Mouse (Mus musculus) midbrain, embryonic 11.5 days (tissue): ENCODE measurements around the gene Kif26b. TPM values are rescaled to one million over a fixed set of nuclear protein-coding genes. Genes with fewer than 3 reads are reported as not detected.

Source experiments
- ATAC-seq: fragments of 200-750 bp; cut with Nextera tagmentation; 2 replicates; pipeline ENCODE4 v1.8.0; 2017; ENCODE audit warnings: moderate TSS enrichment, moderate library complexity; ENCODE audit not compliant: low FRiP score
- DNase-seq: peaks from one replicate; pipeline ENCODE4 v3.0.0; 2015; ENCODE audit warnings: low spot score; ENCODE audit errors: missing footprints
- H3K27ac ChIP-seq: fragments of 300-500 bp; sonication (generic); 2 replicates; pipeline ENCODE4 v1.5.1; 2014; ENCODE audit warnings: low read depth, low read length
- H3K27me3 ChIP-seq: fragments of 300-500 bp; sonication (generic); 2 replicates; pipeline ENCODE4 v1.6.1; 2014; ENCODE audit warnings: mild to moderate bottlenecking, low read length, moderate library complexity, mixed read lengths; ENCODE audit not compliant: control insufficient read depth, insufficient read depth
- H3K36me3 ChIP-seq: fragments of 300-500 bp; sonication (generic); 2 replicates; pipeline ENCODE4 v1.6.1; 2014; ENCODE audit warnings: mild to moderate bottlenecking, low read length, moderate library complexity, mixed read lengths; ENCODE audit not compliant: control insufficient read depth, insufficient read depth
- H3K4me1 ChIP-seq: fragments of 300-500 bp; sonication (generic); 2 replicates; pipeline ENCODE4 v1.6.1; 2014; ENCODE audit warnings: low read length; ENCODE audit not compliant: control insufficient read depth, insufficient read depth
- H3K4me2 ChIP-seq: fragments of 300-500 bp; sonication (generic); 2 replicates; pipeline ENCODE4 v1.6.1; 2014; ENCODE audit warnings: mild to moderate bottlenecking, moderate library complexity
- H3K4me3 ChIP-seq: fragments of 300-500 bp; sonication (generic); 2 replicates; pipeline ENCODE4 v1.5.1; 2014; ENCODE audit warnings: low read depth, low read length
- H3K9ac ChIP-seq: fragments of 300-500 bp; sonication (generic); 2 replicates; pipeline ENCODE4 v1.6.1; 2014; ENCODE audit warnings: low read length
- H3K9me3 ChIP-seq: fragments of 300-500 bp; sonication (generic); 2 replicates; pipeline ENCODE4 v1.6.1; 2016; ENCODE audit warnings: low read length; ENCODE audit not compliant: control insufficient read depth
- WGBS: fragments of 180-500 bp; shearing (Covaris S2); extraction: QIAGEN DNeasy Blood & Tissue Kit; methylation state at CpG from one replicate; pipeline ENCODE4 v1.1.7; 2014; 5-methylcytosine and 5-hydroxymethylcytosine counted together
- polyA plus RNA-seq: library from polyadenylated mRNA; unstranded; fragments of >200 nt; fragmentation: Nextera tagmentation; extraction: Ambion mirVana; gene quantifications from 2 replicates; pipeline ENCODE4 v1.2.1, GENCODE M21; 2014

Kif26b gene
- polyA plus RNA-seq: 3.3 and 3.8 TPM in 2 replicates

DNA sequence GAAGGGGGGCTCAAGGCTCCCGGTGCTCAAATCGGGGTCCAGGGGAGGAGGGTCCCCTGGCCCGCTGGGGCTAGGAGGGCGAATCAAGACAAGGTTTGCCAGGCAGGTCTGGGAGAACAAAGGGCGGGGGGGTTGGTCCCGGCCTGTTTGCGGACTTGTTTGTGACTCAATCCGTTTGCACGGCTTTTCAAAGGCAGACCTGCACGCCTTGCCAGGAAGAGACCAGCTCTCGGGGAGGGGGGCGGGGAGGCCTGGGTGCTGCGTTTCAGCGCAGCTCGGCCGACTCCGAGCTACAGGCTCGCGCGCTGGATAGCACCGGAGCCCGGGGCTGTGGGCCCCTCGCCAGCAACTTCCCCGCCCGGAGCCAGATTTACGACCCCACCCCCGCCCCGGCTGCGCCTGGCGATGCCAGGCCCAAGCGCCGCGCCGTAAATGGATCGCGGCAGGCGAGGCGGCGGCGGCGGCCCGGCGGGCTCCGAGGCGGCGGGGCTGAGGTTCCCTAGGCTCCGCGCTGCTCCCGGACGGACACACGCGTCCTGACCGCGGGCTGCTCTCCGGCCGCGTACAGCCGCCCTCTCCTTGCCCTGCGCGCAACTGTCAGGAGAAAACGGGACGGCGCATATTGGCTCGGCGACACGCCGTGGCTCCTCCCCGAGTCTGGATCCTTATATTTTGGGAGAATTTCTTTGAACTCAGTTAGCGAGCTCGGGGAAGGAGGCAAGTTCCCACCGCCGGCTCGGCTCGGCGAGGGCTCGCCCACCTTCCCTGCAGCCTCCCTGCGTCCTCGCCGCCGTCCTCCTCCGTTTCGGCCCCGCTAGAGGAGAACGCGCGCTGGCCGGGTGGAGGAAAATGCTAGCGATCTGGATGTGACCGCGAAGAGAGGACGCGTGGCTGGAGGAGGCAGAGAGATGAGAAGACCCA is at the start of gene Kif26b:
Gene Kif26b (plus strand): TSS at position 695 of the 921 bp plus-strand sequence.
- DNase-seq: peak; percentile 95
- peak within 1 kb of the TSS; percentile 64 for H3K9ac ChIP-seq
- ATAC-seq: peak; percentile 59
- H3K36me3 ChIP-seq: no peaks in the 10 kb centered on the region
- peaks cover 38% of the 10 kb centered on the region for H3K27me3 ChIP-seq
- H3K27ac ChIP-seq: peak within 1 kb of the TSS; percentile 25; the same call in 1 of the 2 replicates
- WGBS: under 1% methylated on average over 83 of the region's 92 CpGs
- peaks cover 20% of the 10 kb centered on the region for H3K4me1 ChIP-seq
- no peaks in the 10 kb centered on the region for H3K9me3 ChIP-seq
- peak within 1 kb of the TSS; percentile 99 for H3K4me2 ChIP-seq
- H3K4me3 ChIP-seq: peak within 1 kb of the TSS; percentile 62

DNA sequence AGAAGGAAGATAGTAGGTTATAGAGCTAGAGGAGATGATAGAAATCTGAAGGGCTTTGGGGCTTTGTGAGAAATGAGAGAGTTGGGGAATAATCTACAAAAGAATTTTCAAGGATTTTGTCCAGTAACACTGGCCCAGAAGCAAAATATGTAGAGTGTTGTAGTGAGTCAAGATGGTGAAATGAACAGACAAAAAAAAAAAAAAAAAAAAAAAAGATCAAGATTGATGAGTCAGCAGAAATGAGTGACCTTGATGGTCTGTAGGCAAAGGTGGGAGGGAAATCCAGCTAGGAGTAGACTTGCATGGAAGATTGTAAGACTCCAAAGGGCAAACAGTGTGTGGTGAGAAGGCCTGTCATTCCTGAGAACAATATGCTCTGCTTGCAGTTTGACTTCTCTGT is 45.1 kb upstream of the Kif26b start:
- Histone ChIP-seq H3K4me1 (no peaks in the 10 kb centered on the region), H3K4me2 (no peak overlapping the region), H3K4me3 (no peak overlapping the region), H3K9me3 (no peaks in the 10 kb centered on the region), H3K27ac (no peak overlapping the region), H3K36me3 (no peaks in the 10 kb centered on the region), H3K9ac (no peak overlapping the region), H3K27me3 (no peaks in the 10 kb centered on the region)
- DNase-seq (no peak), ATAC-seq (no peak)

DNA sequence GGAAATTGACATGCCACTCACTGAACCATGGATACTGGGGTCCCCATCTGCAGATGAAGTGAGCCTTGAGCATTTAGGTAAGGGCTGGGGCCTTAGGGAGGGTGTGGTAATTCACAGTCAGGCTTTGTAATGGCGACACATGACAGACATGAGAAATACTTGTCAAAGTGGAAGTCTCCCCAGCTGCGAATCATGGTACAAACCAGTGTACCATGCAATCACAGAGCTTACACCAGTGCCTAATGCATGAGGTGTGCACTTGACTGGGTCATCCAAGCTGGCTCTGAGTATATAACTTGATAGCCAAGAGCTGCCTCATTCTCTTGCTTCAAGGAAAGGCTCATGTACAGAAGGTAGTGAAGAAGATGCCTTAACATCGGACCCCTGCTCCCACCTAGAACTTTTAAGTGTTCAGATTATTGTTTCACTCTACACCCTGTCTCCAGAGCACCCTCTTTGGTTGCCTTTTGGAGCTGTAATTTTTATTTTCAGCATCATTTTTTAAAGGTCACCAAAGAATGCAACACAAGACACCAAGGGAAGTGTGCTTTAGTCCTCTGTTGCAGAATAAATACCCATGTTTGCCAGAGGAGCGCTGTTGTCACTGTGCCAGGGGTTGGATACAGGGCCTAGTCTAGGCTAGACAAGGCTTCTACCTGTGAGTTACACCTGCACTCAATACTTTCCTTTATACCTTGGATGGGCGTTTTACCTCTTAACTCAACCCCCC is 43.6 kb upstream of the Kif26b start:
- WGBS: 83% methylated on average over 5 of the region's 5 CpGs
- Histone ChIP-seq H3K9me3 (no peaks in the 10 kb centered on the region), H3K9ac (no peak overlapping the region), H3K4me3 (no peak overlapping the region), H3K36me3 (no peaks in the 10 kb centered on the region), H3K27me3 (no peaks in the 10 kb centered on the region), H3K4me1 (no peaks in the 10 kb centered on the region), H3K4me2 (no peak overlapping the region), H3K27ac (no peak overlapping the region)
- DNase-seq: peak; percentile 60
- no peak for ATAC-seq

DNA sequence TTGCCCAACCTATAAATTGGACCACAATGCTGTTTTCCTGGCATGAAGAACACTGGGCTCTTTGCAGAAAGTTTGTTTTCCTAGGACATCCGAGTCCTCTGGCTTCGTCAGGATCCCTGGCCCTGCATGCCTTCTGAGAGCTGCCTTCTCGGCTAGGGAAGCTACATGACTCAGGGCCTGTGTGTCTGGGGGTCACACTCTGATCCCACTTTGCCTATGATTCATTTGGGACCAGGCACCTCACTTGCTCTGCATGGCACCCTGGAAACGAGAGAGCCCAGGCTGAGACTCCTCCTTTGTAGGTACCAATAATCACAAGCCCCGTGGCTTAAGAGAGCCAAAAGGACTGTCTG is 43.1 kb upstream of the Kif26b start:
- H3K4me2 ChIP-seq: no peak overlapping the region
- no peak overlapping the region for H3K9ac ChIP-seq
- no peak overlapping the region for H3K4me3 ChIP-seq
- H3K4me1 ChIP-seq: no peaks in the 10 kb centered on the region
- 65% methylated on average over 5 of the region's 5 CpGs for WGBS
- no peaks in the 10 kb centered on the region for H3K9me3 ChIP-seq
- H3K27ac ChIP-seq: no peak overlapping the region
- ATAC-seq (no peak), DNase-seq (peak; percentile 66)
- no peaks in the 10 kb centered on the region for H3K36me3 ChIP-seq
- H3K27me3 ChIP-seq: no peaks in the 10 kb centered on the region

DNA sequence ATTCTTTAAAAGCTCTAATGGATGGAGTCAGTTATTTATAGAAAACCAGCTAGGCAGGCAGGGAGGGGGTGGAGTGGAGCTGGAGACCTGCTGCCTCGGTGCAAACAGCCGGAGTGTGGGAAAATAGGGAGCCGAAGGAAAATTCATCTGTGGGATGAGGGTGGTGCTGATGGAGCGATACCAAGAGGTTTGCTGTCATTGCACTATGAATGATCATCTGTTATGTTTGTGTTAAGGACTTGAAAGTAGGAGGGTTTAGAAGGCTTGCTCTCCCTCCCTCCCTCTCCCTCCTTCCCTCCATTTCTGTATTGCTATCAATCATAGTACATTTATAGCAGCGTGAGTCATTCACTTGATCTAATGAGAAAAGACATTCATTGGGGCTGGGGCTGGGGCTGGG is 42.1 kb upstream of the Kif26b start:
- no peak overlapping the region for H3K4me3 ChIP-seq
- H3K9ac ChIP-seq: no peak overlapping the region
- H3K9me3 ChIP-seq: no peaks in the 10 kb centered on the region
- H3K4me2 ChIP-seq: no peak overlapping the region
- no peak overlapping the region for H3K27ac ChIP-seq
- H3K36me3 ChIP-seq: no peaks in the 10 kb centered on the region
- no peak for ATAC-seq
- DNase-seq: no peak
- no peaks in the 10 kb centered on the region for H3K27me3 ChIP-seq
- 90% methylated on average over 5 of the region's 5 CpGs for WGBS
- no peaks in the 10 kb centered on the region for H3K4me1 ChIP-seq

DNA sequence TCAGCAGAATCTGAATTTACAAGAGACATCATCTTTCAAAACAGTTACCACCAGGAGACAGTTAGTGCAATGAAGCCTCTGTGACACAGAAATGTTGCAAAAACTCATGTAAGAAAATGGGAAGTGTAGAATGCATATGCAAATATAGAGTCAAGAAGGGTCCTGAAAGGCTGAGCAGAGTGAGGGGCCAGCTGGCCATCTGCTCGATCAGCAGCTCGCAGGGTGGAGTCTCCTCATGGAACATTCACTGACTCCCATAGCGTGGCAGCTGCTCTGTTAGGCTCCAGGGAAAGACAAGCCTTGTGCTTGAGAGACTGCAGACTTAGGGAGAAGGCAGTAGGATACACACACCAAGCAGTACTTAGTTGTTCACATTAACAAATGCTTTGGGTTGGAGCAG is 39.8 kb upstream of the Kif26b start:
- no peak overlapping the region for H3K4me2 ChIP-seq

DNA sequence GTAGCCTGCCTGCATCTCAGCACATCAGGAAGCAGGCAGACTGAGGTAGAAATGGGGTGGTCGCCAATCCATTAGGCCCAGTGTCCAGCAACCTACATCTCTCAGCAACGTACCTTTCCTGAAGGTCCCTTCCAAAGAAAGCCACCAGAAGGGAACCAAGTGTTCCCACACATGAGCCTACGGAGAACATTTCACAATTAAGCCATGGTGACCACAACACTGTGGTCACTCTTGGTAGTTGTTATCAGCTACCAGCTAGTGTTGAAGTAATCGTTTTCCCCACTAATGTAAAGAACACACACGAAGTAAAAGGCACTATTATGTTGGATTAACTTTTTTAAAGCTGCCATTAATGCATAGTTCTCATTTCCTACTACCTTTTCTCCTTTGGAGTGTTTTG is 37.2 kb upstream of the Kif26b start:
- Histone ChIP-seq H3K9me3 (no peaks in the 10 kb centered on the region), H3K4me1 (no peaks in the 10 kb centered on the region), H3K9ac (no peak overlapping the region), H3K36me3 (no peaks in the 10 kb centered on the region), H3K4me3 (no peak overlapping the region), H3K27me3 (no peaks in the 10 kb centered on the region), H3K4me2 (no peak overlapping the region), H3K27ac (no peak overlapping the region)
- ATAC-seq: no peak
- WGBS: 80% methylated on average over 5 of the region's 5 CpGs
- no peak for DNase-seq

More for the DNA sequence above, 39.8 kb upstream of the Kif26b start:
- Histone ChIP-seq H3K4me1 (no peaks in the 10 kb centered on the region), H3K27me3 (no peaks in the 10 kb centered on the region), H3K9me3 (no peaks in the 10 kb centered on the region), H3K4me3 (no peak overlapping the region), H3K36me3 (no peaks in the 10 kb centered on the region), H3K27ac (no peak overlapping the region), H3K9ac (no peak overlapping the region)
- ATAC-seq: 0 out of 2 replicates have a peak, but pooled peaks have one; percentile 52
- no peak for DNase-seq
- WGBS: 59% methylated on average over 3 of the region's 3 CpGs

DNA sequence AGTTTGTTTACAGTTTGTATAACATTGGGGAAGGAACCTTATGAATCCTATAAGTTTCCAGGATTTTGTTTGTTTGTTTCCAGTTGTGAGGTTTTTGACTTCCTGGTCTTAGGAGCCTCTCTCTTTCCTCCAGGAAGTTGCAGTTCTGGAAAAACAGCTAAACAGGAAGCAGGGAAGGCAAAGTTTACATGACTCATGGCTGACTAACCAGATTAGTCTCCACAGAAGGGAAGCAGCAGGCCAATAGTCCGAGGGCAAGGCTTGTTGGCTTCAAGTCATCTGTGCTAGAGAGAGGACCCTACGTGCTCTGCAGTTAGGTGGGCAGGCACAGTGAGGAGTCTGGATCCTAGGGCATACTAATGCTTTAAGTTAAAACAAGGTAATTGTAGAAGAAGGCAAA is 36.4 kb upstream of the Kif26b start:
- 65% methylated on average over 2 of the region's 2 CpGs for WGBS
- no peak for ATAC-seq
- no peak overlapping the region for H3K4me3 ChIP-seq
- H3K4me1 ChIP-seq: no peaks in the 10 kb centered on the region
- no peak overlapping the region for H3K4me2 ChIP-seq
- H3K9me3 ChIP-seq: no peaks in the 10 kb centered on the region
- no peaks in the 10 kb centered on the region for H3K36me3 ChIP-seq
- H3K27me3 ChIP-seq: no peaks in the 10 kb centered on the region
- no peak overlapping the region for H3K27ac ChIP-seq
- DNase-seq: peak; percentile 69
- H3K9ac ChIP-seq: no peak overlapping the region

DNA sequence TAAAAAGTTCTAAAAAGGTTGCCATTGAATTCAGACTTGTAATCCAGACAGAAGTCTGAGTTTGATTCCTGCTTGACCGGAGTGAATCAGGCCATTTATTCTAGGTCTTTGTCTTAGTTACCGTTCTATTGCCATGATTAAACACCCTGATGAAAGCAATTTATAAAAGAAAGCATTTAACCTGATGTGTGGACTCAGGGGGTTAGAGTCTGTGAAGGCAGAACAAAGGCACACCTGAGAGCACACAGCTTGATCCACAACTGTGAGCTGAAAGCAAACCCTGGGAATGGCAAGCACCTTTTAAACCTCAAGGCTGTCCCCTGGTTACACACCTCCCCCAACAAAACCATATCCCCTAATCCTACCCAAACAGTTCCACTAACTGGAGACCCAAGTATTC is 32.7 kb upstream of the Kif26b start:
- WGBS: 86% methylated on average over 2 of the region's 2 CpGs
- DNase-seq: no peak

More for the DNA sequence above, 32.7 kb upstream of the Kif26b start:
- ATAC-seq: no peak
- Histone ChIP-seq H3K36me3 (no peaks in the 10 kb centered on the region), H3K9ac (no peak overlapping the region), H3K27ac (no peak overlapping the region), H3K4me1 (no peaks in the 10 kb centered on the region), H3K4me3 (no peak overlapping the region), H3K9me3 (no peaks in the 10 kb centered on the region), H3K4me2 (no peak overlapping the region), H3K27me3 (no peaks in the 10 kb centered on the region)
